Mouse (Mus musculus) ovary, postnatal 10 days (tissue): ENCODE measurements around the gene Gm10377.
"Not testable (repeated sequence)": the region's sequence is repeated elsewhere in the genome, so short reads cannot be mapped to it uniquely, and the experiment has no call there.

Experiments
- DNase-seq: peaks from one replicate; pipeline ENCODE4 v3.0.0; 2022; ENCODE audit warnings: low spot score

Gene Gm10377

DNA sequence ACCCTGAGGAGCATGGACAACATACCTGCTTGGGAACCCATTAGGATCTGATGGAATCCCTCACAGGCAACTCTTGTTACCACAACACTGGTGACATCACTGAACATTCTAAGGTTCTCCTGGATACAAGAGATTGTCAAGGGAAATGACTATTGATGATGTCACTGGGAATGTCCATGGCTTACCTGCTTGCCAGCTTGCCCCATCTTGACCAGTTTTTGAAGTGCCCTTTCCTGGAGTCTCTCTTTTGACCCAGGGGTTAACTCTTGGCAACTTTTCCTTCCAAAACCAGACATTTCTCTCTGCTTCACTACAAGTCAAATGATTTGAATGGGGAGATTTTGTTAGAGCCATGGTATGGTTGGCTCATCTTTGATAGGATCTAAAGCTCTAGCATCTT, at the start of gene Gm10377:
Gene Gm10377 (minus strand): TSS at position 101 of the 400 bp plus-strand sequence.
- not testable (repeated sequence) for DNase-seq

DNA sequence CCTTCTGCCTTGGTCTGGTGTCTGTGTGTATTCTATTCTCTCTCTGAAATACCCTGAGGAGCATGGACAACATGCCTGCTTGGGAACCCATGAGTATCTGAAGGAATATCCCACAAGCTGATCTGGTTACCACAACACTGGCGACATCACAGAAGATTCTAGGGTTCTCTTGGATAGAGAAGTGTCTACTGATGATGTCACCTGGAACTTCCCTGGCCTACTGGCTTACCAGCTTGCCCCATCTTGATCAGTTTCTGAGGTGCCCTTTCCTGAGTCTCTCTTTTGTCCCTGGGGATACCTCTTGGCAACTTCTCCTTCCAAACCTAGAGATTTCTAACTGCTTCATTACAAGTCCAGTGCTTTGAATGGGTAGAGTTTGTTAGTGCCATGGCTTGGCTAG, 29.1 kb downstream of the Gm10377 start, which contains the start of gene Gm3015:
Gene Gm3015 (minus strand): TSS at position 101 of the 400 bp plus-strand sequence.
- not testable (repeated sequence) for DNase-seq
